Mouse (Mus musculus): ENCODE measurements around the gene Lrch3. TPM values are rescaled to one million over a fixed set of nuclear protein-coding genes. Genes with fewer than 3 reads are reported as not detected.
A peak's percentile ranks its signal among the peaks of the same experiment; 100 is the strongest.

The Lrch3 gene
- polyA plus RNA-seq, 1 experiment = 32.5 TPM

GRCm38 (mm10) chr16:32953806-32954205 lies 39.9 kb downstream of the Lrch3 start:
- no peak overlapping the region for H3K4me3 ChIP-seq (ENCODE audit: low read depth, low read length)
- H3K27me3 ChIP-seq (ENCODE audit: control insufficient read depth, insufficient read depth, low read length, poor library complexity, severe bottlenecking) = no peaks in the 10 kb centered on the region
- H3K36me3 ChIP-seq (ENCODE audit: control insufficient read depth, insufficient read depth, low read length, poor library complexity, severe bottlenecking) = no peaks in the 10 kb centered on the region
- no peak overlapping the region for H3K9ac ChIP-seq (ENCODE audit: low read depth, poor library complexity, severe bottlenecking)
- H3K4me1 ChIP-seq (ENCODE audit: control insufficient read depth, insufficient read depth, low read length) = no peaks in the 10 kb centered on the region
- H3K27ac ChIP-seq (ENCODE audit: insufficient read depth, low read length) = no peak overlapping the region
- TF ChIP-seq POLR2A (IDR thresholded peaks at IDR 0.05; ENCODE audit: insufficient read depth, low read length) = no peak
- TF ChIP-seq EP300 (IDR thresholded peaks at IDR 0.05; ENCODE audit: insufficient read depth, low read depth, low read length) = no peak
- no peak for TF ChIP-seq CTCF (IDR thresholded peaks at IDR 0.05; ENCODE audit: low read depth, low read length)
- H3K9me3 ChIP-seq (replicated peaks; ENCODE audit: control insufficient read depth, insufficient read depth, low read length, poor library complexity, severe bottlenecking) = no peaks in the 10 kb centered on the region

- H3K4me1 ChIP-seq (ENCODE audit: control insufficient read depth, insufficient read depth, low read length) = no peaks in the 10 kb centered on the region
- no peaks in the 10 kb centered on the region for H3K36me3 ChIP-seq (ENCODE audit: control insufficient read depth, insufficient read depth, low read length, poor library complexity, severe bottlenecking)
- no peak overlapping the region for H3K9ac ChIP-seq (ENCODE audit: low read depth, poor library complexity, severe bottlenecking)
- no peaks in the 10 kb centered on the region for H3K9me3 ChIP-seq (replicated peaks; ENCODE audit: control insufficient read depth, insufficient read depth, low read length, poor library complexity, severe bottlenecking)
- H3K4me3 ChIP-seq (ENCODE audit: low read depth, low read length) = no peak overlapping the region
- H3K27ac ChIP-seq (ENCODE audit: insufficient read depth, low read length) = no peak overlapping the region
- no peaks in the 10 kb centered on the region for H3K27me3 ChIP-seq (ENCODE audit: control insufficient read depth, insufficient read depth, low read length, poor library complexity, severe bottlenecking)
- no peak for TF ChIP-seq CTCF (IDR thresholded peaks at IDR 0.05; ENCODE audit: low read depth, low read length)
- TF ChIP-seq POLR2A (IDR thresholded peaks at IDR 0.05; ENCODE audit: insufficient read depth, low read length) = no peak
- TF ChIP-seq EP300 (IDR thresholded peaks at IDR 0.05; ENCODE audit: insufficient read depth, low read depth, low read length) = no peak
Observed at GRCm38 (mm10) chr16:32954304-32954703, 40.4 kb downstream of the Lrch3 start.

GRCm38 (mm10) chr16:32956889-32957288 lies 43.0 kb downstream of the Lrch3 start:
- no peaks in the 10 kb centered on the region for H3K9me3 ChIP-seq (replicated peaks; ENCODE audit: control insufficient read depth, insufficient read depth, low read length, poor library complexity, severe bottlenecking)
- TF ChIP-seq POLR2A (IDR thresholded peaks at IDR 0.05; ENCODE audit: insufficient read depth, low read length) (no peak), CTCF (IDR thresholded peaks at IDR 0.05; ENCODE audit: low read depth, low read length) (peak; percentile 19)
- no peaks in the 10 kb centered on the region for H3K27me3 ChIP-seq (ENCODE audit: control insufficient read depth, insufficient read depth, low read length, poor library complexity, severe bottlenecking)
- H3K4me1 ChIP-seq (ENCODE audit: control insufficient read depth, insufficient read depth, low read length) = no peaks in the 10 kb centered on the region
- H3K27ac ChIP-seq (ENCODE audit: insufficient read depth, low read length) = no peak overlapping the region
- H3K9ac ChIP-seq (ENCODE audit: low read depth, poor library complexity, severe bottlenecking) = no peak overlapping the region
- no peaks in the 10 kb centered on the region for H3K36me3 ChIP-seq (ENCODE audit: control insufficient read depth, insufficient read depth, low read length, poor library complexity, severe bottlenecking)
- no peak overlapping the region for H3K4me3 ChIP-seq (ENCODE audit: low read depth, low read length)

GRCm38 (mm10) chr16:32972535-32972934 lies 58.6 kb downstream of the Lrch3 start:
- H3K9me3 ChIP-seq (replicated peaks; ENCODE audit: control insufficient read depth, insufficient read depth, low read length, poor library complexity, severe bottlenecking) = no peaks in the 10 kb centered on the region
- TF ChIP-seq POLR2A (IDR thresholded peaks at IDR 0.05; ENCODE audit: insufficient read depth, low read length) (no peak), EP300 (IDR thresholded peaks at IDR 0.05; ENCODE audit: insufficient read depth, low read depth, low read length) (no peak), CTCF (IDR thresholded peaks at IDR 0.05; ENCODE audit: low read depth, low read length) (no peak)
- no peaks in the 10 kb centered on the region for H3K4me1 ChIP-seq (ENCODE audit: control insufficient read depth, insufficient read depth, low read length)
- peaks cover 8% of the 10 kb centered on the region; the same call in 1 of the 2 replicates for H3K36me3 ChIP-seq (ENCODE audit: control insufficient read depth, insufficient read depth, low read length, poor library complexity, severe bottlenecking)
- no peak overlapping the region for H3K9ac ChIP-seq (ENCODE audit: low read depth, poor library complexity, severe bottlenecking)
- H3K4me3 ChIP-seq (ENCODE audit: low read depth, low read length) = no peak overlapping the region
- no peak overlapping the region for H3K27ac ChIP-seq (ENCODE audit: insufficient read depth, low read length)
- no peaks in the 10 kb centered on the region for H3K27me3 ChIP-seq (ENCODE audit: control insufficient read depth, insufficient read depth, low read length, poor library complexity, severe bottlenecking)

GRCm38 (mm10) chr16:32973047-32973446 lies 59.1 kb downstream of the Lrch3 start:
- no peak overlapping the region for H3K27ac ChIP-seq (ENCODE audit: insufficient read depth, low read length)
- no peaks in the 10 kb centered on the region for H3K27me3 ChIP-seq (ENCODE audit: control insufficient read depth, insufficient read depth, low read length, poor library complexity, severe bottlenecking)
- H3K9ac ChIP-seq (ENCODE audit: low read depth, poor library complexity, severe bottlenecking) = no peak overlapping the region
- H3K4me3 ChIP-seq (ENCODE audit: low read depth, low read length) = no peak overlapping the region
- peaks cover 8% of the 10 kb centered on the region; the same call in 1 of the 2 replicates for H3K36me3 ChIP-seq (ENCODE audit: control insufficient read depth, insufficient read depth, low read length, poor library complexity, severe bottlenecking)
- H3K4me1 ChIP-seq (ENCODE audit: control insufficient read depth, insufficient read depth, low read length) = no peaks in the 10 kb centered on the region
- TF ChIP-seq EP300 (IDR thresholded peaks at IDR 0.05; ENCODE audit: insufficient read depth, low read depth, low read length) (no peak), CTCF (IDR thresholded peaks at IDR 0.05; ENCODE audit: low read depth, low read length) (no peak), POLR2A (IDR thresholded peaks at IDR 0.05; ENCODE audit: insufficient read depth, low read length) (no peak)
- no peaks in the 10 kb centered on the region for H3K9me3 ChIP-seq (replicated peaks; ENCODE audit: control insufficient read depth, insufficient read depth, low read length, poor library complexity, severe bottlenecking)

GRCm38 (mm10) chr16:32980227-32980626 lies 66.3 kb downstream of the Lrch3 start:
- Histone ChIP-seq H3K27ac (ENCODE audit: insufficient read depth, low read length) (no peak overlapping the region), H3K36me3 (ENCODE audit: control insufficient read depth, insufficient read depth, low read length, poor library complexity, severe bottlenecking) (peaks cover 8% of the 10 kb centered on the region; the same call in 1 of the 2 replicates)

More at GRCm38 (mm10) chr16:32980227-32980626, 66.3 kb downstream of the Lrch3 start:
- Histone ChIP-seq H3K4me3 (ENCODE audit: low read depth, low read length) (no peak overlapping the region), H3K9me3 (replicated peaks; ENCODE audit: control insufficient read depth, insufficient read depth, low read length, poor library complexity, severe bottlenecking) (no peaks in the 10 kb centered on the region), H3K4me1 (ENCODE audit: control insufficient read depth, insufficient read depth, low read length) (no peaks in the 10 kb centered on the region), H3K27me3 (ENCODE audit: control insufficient read depth, insufficient read depth, low read length, poor library complexity, severe bottlenecking) (no peaks in the 10 kb centered on the region), H3K9ac (ENCODE audit: low read depth, poor library complexity, severe bottlenecking) (no peak overlapping the region)
- TF ChIP-seq POLR2A (IDR thresholded peaks at IDR 0.05; ENCODE audit: insufficient read depth, low read length) (no peak), EP300 (IDR thresholded peaks at IDR 0.05; ENCODE audit: insufficient read depth, low read depth, low read length) (no peak), CTCF (IDR thresholded peaks at IDR 0.05; ENCODE audit: low read depth, low read length) (no peak)
